35 mouse cellular contexts compared by ENCODE assay signal in genomic region chr5:117469572-117469971, GRCm38 (mm10). TPM values are rescaled to one million over a fixed set of nuclear protein-coding genes. Genes with fewer than 3 reads are reported as not detected.
DNase-seq lines count a peak whose midpoint lies in the region; ATAC-seq lines count a peak whose summit lies in the region.
"Had no signal": no experiment of that assay in that cellular context is flagged by ENCODE, and none has a peak within 500 bp of the region (broad histone marks: within the 10 kb centered on the region; RNA-seq: fewer than 3 reads in every experiment).

No protein-coding gene starts in this region.

- H3K27ac ChIP-seq in liver, embryonic 11.5 days (ENCODE audit: low read depth, low read length) = no peak overlapping the region
- H3K27ac ChIP-seq in liver, embryonic 16.5 days (ENCODE audit: low read length) = no peak overlapping the region
- H3K27ac ChIP-seq: embryonic facial prominence, embryonic 13.5 days; hindbrain, embryonic 15.5 days; kidney, embryonic 15.5 days; layer of hippocampus, adult 2 months; left cerebral cortex, adult 2 months; limb, embryonic 12.5 days; midbrain, embryonic 12.5 days; neural tube, embryonic 12.5 days; stomach, postnatal 0 days had no signal

- peaks cover 3% of the 10 kb centered on the region; the same call in 1 of the 2 replicates for H3K4me1 ChIP-seq in liver, embryonic 11.5 days (replicated peaks; ENCODE audit: control insufficient read depth, insufficient read depth, low read length)
- H3K4me1 ChIP-seq in liver, embryonic 16.5 days (ENCODE audit: control insufficient read depth, low read depth, low read length) = no peaks in the 10 kb centered on the region
- H3K4me1 ChIP-seq: embryonic facial prominence, embryonic 13.5 days; hindbrain, embryonic 15.5 days; kidney, embryonic 15.5 days; limb, embryonic 12.5 days; midbrain, embryonic 12.5 days; neural tube, embryonic 12.5 days had no signal

- H3K4me3 ChIP-seq in liver, embryonic 11.5 days (ENCODE audit: low read depth, low read length) = no peak overlapping the region
- no peak overlapping the region for H3K4me3 ChIP-seq in liver, embryonic 16.5 days (ENCODE audit: low read depth, low read length)
- H3K4me3 ChIP-seq: embryonic facial prominence, embryonic 13.5 days; erythroblast, embryonic 14.5 days; hindbrain, embryonic 15.5 days; kidney, embryonic 15.5 days; layer of hippocampus, adult 2 months; left cerebral cortex, adult 2 months; limb, embryonic 12.5 days; midbrain, embryonic 12.5 days; myocyte; neural tube, embryonic 12.5 days had no signal

- 37% methylated on average over 8 of the region's 8 CpGs for WGBS in liver, embryonic 11.5 days
- 13% methylated on average over 8 of the region's 8 CpGs for WGBS in liver, embryonic 16.5 days (ENCODE audit: insufficient replicate concordance)

- H3K36me3 ChIP-seq in liver, embryonic 11.5 days (ENCODE audit: control insufficient read depth, insufficient read depth, low read length) = no peaks in the 10 kb centered on the region
- H3K36me3 ChIP-seq in liver, embryonic 16.5 days (ENCODE audit: control insufficient read depth, insufficient read depth) = no peaks in the 10 kb centered on the region
- H3K36me3 ChIP-seq: embryonic facial prominence, embryonic 13.5 days; hindbrain, embryonic 15.5 days; kidney, embryonic 15.5 days; limb, embryonic 12.5 days; midbrain, embryonic 12.5 days; neural tube, embryonic 12.5 days had no signal

- H3K9me3 ChIP-seq in liver, embryonic 11.5 days (ENCODE audit: control insufficient read depth, low read length) = no peaks in the 10 kb centered on the region
- no peaks in the 10 kb centered on the region for H3K9me3 ChIP-seq in liver, embryonic 16.5 days (replicated peaks; ENCODE audit: control insufficient read depth, low read length)
- H3K9me3 ChIP-seq: embryonic facial prominence, embryonic 13.5 days; hindbrain, embryonic 15.5 days; kidney, embryonic 15.5 days; limb, embryonic 12.5 days; midbrain, embryonic 12.5 days; neural tube, embryonic 12.5 days had no signal

- no peak overlapping the region for H3K4me2 ChIP-seq in liver, embryonic 11.5 days
- H3K4me2 ChIP-seq in liver, embryonic 16.5 days (ENCODE audit: low read depth, low read length) = 0 out of 2 replicates have a peak overlapping the region, but pooled peaks have one; percentile 5
- H3K4me2 ChIP-seq: embryonic facial prominence, embryonic 13.5 days; heart, embryonic 11.5 days; hindbrain, embryonic 15.5 days; kidney, embryonic 15.5 days; limb, embryonic 12.5 days; midbrain, embryonic 12.5 days; neural tube, embryonic 12.5 days had no signal

- H3K27me3 ChIP-seq in liver, embryonic 11.5 days (replicated peaks; ENCODE audit: control insufficient read depth, insufficient read depth, low read length) = no peaks in the 10 kb centered on the region; the same call in 1 of the 2 replicates
- no peaks in the 10 kb centered on the region for H3K27me3 ChIP-seq in liver, embryonic 16.5 days (ENCODE audit: control insufficient read depth, insufficient read depth, low read depth, low read length)
- H3K27me3 ChIP-seq: embryonic facial prominence, embryonic 13.5 days; hindbrain, embryonic 15.5 days; kidney, embryonic 15.5 days; limb, embryonic 12.5 days; midbrain, embryonic 12.5 days had no signal

- no peak overlapping the region for H3K9ac ChIP-seq in liver, embryonic 11.5 days (ENCODE audit: low read depth, low read length)
- H3K9ac ChIP-seq in liver, embryonic 16.5 days (ENCODE audit: low read depth, low read length) = no peak overlapping the region
- H3K9ac ChIP-seq: embryonic facial prominence, embryonic 13.5 days; forebrain, postnatal 0 days; hindbrain, embryonic 15.5 days; kidney, embryonic 15.5 days; limb, embryonic 12.5 days; midbrain, embryonic 12.5 days; neural tube, embryonic 12.5 days had no signal

- DNase-seq in CD4-positive helper T cell, adult 2 months (ENCODE audit: low read depth, low spot score) = peak; percentile 5
- peak; percentile 24 for DNase-seq in c-Kit-positive CD71-positive TER-119-negative erythroid progenitor cells, embryonic 14.5 days (ENCODE audit: low read depth)
- no peak for DNase-seq in liver, embryonic 11.5 days (ENCODE audit: low spot score)
- DNase-seq in Muller cell, postnatal 12 days (ENCODE audit: inconsistent ontology term) = no peak
- no peak for DNase-seq in MN1 (ENCODE audit: low spot score)
- no peak for DNase-seq in spleen, adult 18-20 months
- DNase-seq: adrenal gland, postnatal 14 days; cerebellum, adult 2 months; cerebellum, postnatal 36 days; embryo, embryonic 11 days; forebrain, postnatal 0 days; gastrocnemius, postnatal 14 days; heart, postnatal 4 days; kidney, adult 18-20 months; kidney, postnatal 36 days; lung, adult 2 months; lung, postnatal 10 days; right cerebral cortex, adult 18-20 months; thymus, adult 2 months; thymus, postnatal 36 days had no signal

- ATAC-seq in liver, embryonic 11.5 days (replicated peaks; ENCODE audit: low FRiP score) = peak; percentile 72
- ATAC-seq in liver, embryonic 16.5 days (ENCODE audit: low read depth) = peak; percentile 45; the same call in 1 of the 2 replicates
- ATAC-seq in erythroblast, adult 5-6 weeks (replicated peaks; ENCODE audit: low FRiP score, poor library complexity, severe bottlenecking) = no peak
- ATAC-seq: CD4-positive, CD25-positive, alpha-beta regulatory T cell, adult 4 months; forebrain, postnatal 0 days had no signal

RNA-seq across cellular contexts. Expression of gene Ksr2, which starts 55.8 kb away (rescaled TPM):
- 0.01 and 0.17 TPM in 2 replicates for polyA plus RNA-seq in liver, embryonic 11.5 days (2014; fragmentation: Nextera tagmentation; extraction: Ambion mirVana)
- 0.05 and 0.06 TPM in 2 replicates for polyA plus RNA-seq in liver, embryonic 16.5 days (2015; fragmentation: Nextera tagmentation; extraction: Ambion mirVana)
- 0.21 TPM in 1 of 2 replicates, not detected in the other for total RNA-seq in erythroblast, adult 5-6 weeks (2015; ENCODE audit: low replicate concordance)
- under 0.01 TPM in 1 of 2 replicates, not detected in the other for total RNA-seq in erythroblast, adult 5-6 weeks (2017; ENCODE audit: low replicate concordance)
- polyA plus RNA-seq: erythroblast, embryonic 14.5 days had no signal

Comparison
In these comparisons a context has a peak if more than half of its experiments do, and no peak if none do; other contexts are left out.
1. DNase-seq: peak in CD4-positive helper T cell, adult 2 months (single experiment) and c-Kit-positive CD71-positive TER-119-negative erythroid progenitor cells, embryonic 14.5 days (single experiment); none in liver, embryonic 11.5 days (single experiment), Muller cell, postnatal 12 days (single experiment), MN1 (single experiment) and spleen, adult 18-20 months (0 of 2).